Mouse (Mus musculus) brown adipose tissue, adult 24 weeks (tissue): ENCODE measurements around the gene Syne1. TPM values are rescaled to one million over a fixed set of nuclear protein-coding genes. Genes with fewer than 3 reads are reported as not detected.

Source experiments
- H3K27ac ChIP-seq: fragments of 200-500 bp; replicated peaks from 2 replicates; pipeline ENCODE4 v1.5.1; 2012; ENCODE audit warnings: low read depth, mild to moderate bottlenecking, low read length
- H3K4me1 ChIP-seq: fragments of 200-500 bp; 2 replicates; pipeline ENCODE4 v1.6.1; 2012; ENCODE audit warnings: low read length, mixed read lengths; ENCODE audit not compliant: control insufficient read depth, insufficient read depth, insufficient read length
- H3K4me3 ChIP-seq: fragments of 200-500 bp; 2 replicates; pipeline ENCODE4 v1.5.1; 2012; ENCODE audit warnings: low read depth, mild to moderate bottlenecking, low read length, moderate library complexity; ENCODE audit not compliant: insufficient read depth
- polyA plus RNA-seq: library from polyadenylated mRNA; stranded (reverse); fragments of >200 nt; gene quantifications from 2 replicates; pipeline ENCODE4 v1.2.4, GENCODE M21; 2012; ENCODE audit not compliant: missing spikeins, insufficient read depth, insufficient read length

The Syne1 gene
- polyA plus RNA-seq, 1 experiment, result 8.1 TPM

GRCm38 (mm10) chr10:5203837-5204236 is 347.4 kb downstream of the Syne1 start:
- Histone ChIP-seq H3K27ac (no peak overlapping the region), H3K4me3 (no peak overlapping the region), H3K4me1 (peaks cover 3% of the 10 kb centered on the region; the same call in 1 of the 2 replicates)

DNA sequence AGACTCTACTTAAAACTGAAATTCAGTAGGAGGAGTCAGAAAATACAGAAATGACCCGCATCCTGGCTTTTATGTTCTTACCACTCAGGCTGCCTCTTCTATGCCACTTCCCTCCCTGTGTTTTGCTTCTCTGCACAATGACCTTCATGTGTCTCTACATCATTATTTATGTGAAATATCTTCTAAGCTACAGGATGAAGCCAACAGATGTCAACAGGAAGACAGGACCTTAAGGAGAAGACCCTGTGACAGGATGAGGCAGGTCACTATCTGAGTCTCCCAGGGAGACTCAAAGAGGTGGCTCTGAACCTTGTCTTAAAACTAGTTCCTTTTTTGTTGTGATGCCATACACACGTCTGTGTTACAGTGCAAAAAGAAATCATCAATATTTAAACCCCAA is 353.9 kb downstream of the Syne1 start:
- Histone ChIP-seq H3K4me1 (no peaks in the 10 kb centered on the region; the same call in 1 of the 2 replicates), H3K27ac (no peak overlapping the region), H3K4me3 (no peak overlapping the region)

DNA sequence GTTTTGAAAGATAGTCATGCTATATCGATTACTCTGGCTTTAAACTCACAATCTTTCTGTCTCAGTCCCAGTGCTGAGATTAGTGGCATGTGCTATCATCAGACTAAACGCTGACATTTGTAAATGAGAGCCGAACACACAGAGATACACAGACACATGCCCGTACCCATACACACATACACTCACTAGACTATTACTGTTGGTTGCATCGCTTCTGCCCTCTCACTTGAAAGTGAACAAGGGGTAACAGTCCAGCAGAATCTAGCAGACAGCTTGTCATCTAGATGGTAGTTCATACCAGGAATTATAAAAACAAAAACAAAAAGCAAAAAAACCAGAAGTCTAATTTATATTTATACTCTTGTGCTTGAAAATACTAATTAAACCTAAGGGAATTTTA is 355.0 kb downstream of the Syne1 start:
- Histone ChIP-seq H3K27ac (no peak overlapping the region), H3K4me1 (no peaks in the 10 kb centered on the region; the same call in 1 of the 2 replicates), H3K4me3 (no peak overlapping the region)

- H3K4me1 ChIP-seq, result no peaks in the 10 kb centered on the region; the same call in 1 of the 2 replicates
- H3K27ac ChIP-seq, result no peak overlapping the region
- H3K4me3 ChIP-seq, result no peak overlapping the region
These were observed 356.0 kb downstream of the Syne1 start for GRCm38 (mm10) chr10:5195288-5195687.

DNA sequence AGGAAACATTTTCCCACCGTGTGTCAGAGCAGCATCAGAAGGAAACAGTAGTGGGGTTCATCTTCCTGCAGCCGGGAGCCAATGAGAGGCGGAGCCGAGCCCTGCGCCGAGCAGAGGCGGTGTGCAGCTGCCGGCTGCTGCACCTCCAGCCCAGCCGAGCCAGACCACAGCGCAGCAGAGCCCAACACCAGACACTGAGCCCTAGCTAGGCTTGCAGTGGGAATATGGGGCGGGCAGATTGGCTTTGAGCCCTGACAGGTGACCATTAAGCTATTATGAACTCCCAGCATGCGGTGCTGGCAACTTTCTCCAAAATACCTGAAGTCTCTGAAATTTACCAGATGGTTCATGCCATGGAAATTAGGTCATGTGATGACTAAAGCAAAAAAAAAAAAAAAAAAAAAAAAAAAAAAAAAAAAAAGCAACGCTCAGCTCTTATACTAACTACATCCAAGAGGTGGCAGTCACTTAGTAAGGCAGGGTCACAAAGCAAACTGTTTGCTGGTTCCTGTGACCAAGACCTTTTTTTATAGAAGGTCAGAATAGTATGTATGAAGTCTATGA is 356.5 kb downstream of the Syne1 start:
- H3K4me3 ChIP-seq, result peak overlapping the region; percentile 59
- H3K27ac ChIP-seq, result peak overlapping the region; percentile 64
- no peaks in the 10 kb centered on the region; the same call in 1 of the 2 replicates for H3K4me1 ChIP-seq

DNA sequence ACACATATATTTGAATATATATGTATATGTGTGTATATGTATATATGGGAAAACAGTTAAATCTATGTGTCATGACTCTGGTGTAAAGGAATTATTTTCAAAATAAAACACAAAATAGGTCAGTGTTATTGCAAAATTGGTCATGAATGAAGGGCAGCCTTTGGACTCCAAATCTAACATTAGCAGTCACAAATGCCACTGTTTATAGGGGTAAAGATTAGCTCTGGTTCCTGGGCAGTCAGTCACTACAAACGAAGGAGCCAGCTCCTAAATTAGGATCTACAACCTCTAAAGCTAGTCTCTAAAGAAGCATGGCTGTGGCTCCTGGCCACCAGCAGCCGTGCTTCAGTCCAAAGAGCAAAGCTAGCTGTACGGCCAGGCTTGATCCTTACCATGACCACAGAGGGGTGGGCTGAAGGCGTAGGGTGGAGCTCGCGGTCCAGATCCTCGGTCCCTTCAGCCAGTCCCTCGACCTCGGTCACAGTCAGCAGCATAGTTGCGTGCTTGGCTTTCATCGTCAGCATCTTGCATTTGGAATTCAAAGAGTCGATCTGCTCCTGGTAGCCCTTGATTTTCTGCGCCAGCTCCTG is 357.1 kb downstream of the Syne1 start:
- H3K4me3 ChIP-seq, result peak overlapping the region; percentile 59
- peak overlapping the region; percentile 64 for H3K27ac ChIP-seq
- no peaks in the 10 kb centered on the region; the same call in 1 of the 2 replicates for H3K4me1 ChIP-seq

DNA sequence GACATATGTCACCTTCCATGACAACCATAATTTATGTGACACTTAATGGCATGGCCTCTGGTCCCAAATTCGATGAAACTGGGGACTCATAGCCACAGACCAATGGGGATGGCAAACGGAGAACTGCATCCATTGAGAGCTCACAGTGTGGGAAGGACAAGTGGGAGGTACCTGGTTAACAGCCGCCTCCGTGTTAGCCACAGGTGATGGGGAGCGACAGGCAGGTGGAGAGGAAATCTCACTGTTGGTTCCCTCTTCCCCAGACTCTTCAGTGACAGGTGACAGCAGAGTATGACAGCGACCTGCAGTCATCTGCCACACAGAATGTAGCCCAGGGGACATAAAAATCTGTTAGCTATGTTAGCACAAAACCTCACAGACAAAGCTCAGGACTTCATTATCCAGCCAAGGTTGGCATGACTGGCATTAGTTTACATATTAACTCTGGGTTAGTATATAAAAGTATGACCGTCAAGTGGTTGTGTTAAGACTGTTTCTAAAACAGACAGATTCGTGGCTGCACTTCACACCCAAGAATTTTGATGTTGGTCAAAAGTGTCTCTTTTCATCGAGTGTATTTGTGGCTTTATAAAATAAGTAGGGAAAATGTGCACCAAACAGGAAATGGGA is 358.3 kb downstream of the Syne1 start:
- Histone ChIP-seq H3K4me1 (no peaks in the 10 kb centered on the region; the same call in 1 of the 2 replicates), H3K27ac (no peak overlapping the region), H3K4me3 (no peak overlapping the region)

- H3K27ac ChIP-seq, result no peak overlapping the region
These were observed 360.5 kb downstream of the Syne1 start for GRCm38 (mm10) chr10:5190756-5191155.

DNA sequence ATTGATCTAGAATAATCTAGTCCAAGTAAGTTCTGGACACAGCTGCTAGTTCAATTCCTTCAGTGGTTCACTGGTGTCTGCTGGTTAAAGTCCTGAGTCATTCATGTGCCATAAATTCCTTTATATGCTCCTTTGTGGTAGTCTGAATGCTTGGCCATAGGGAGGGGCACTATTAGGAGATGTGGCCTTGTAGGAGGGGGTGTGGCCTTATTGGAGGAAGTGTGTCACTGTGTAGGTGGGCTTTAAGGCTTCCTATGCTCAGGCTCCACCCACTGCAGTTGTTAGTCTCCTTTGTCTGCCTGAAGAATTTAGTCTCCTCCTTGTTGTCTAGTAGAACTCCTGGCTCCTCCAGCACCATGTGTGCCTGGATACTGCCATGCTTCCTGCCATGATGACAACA is 362.4 kb downstream of the Syne1 start:
- Histone ChIP-seq H3K4me3 (no peak overlapping the region), H3K27ac (no peak overlapping the region), H3K4me1 (no peaks in the 10 kb centered on the region)

More at GRCm38 (mm10) chr10:5190756-5191155, 360.5 kb downstream of the Syne1 start:
- no peak overlapping the region for H3K4me3 ChIP-seq
- no peaks in the 10 kb centered on the region; the same call in 1 of the 2 replicates for H3K4me1 ChIP-seq

GRCm38 (mm10) chr10:5185156-5186083 is 365.9 kb downstream of the Syne1 start:
- H3K4me3 ChIP-seq, result no peak overlapping the region
- H3K4me1 ChIP-seq, result no peaks in the 10 kb centered on the region
- no peak overlapping the region for H3K27ac ChIP-seq

GRCm38 (mm10) chr10:5181771-5182176 is 369.5 kb downstream of the Syne1 start:
- Histone ChIP-seq H3K4me1 (no peaks in the 10 kb centered on the region; the same call in 1 of the 2 replicates), H3K4me3 (no peak overlapping the region), H3K27ac (no peak overlapping the region)

GRCm38 (mm10) chr10:5179891-5180290 is 371.4 kb downstream of the Syne1 start:
- no peak overlapping the region for H3K27ac ChIP-seq
- H3K4me1 ChIP-seq, result no peaks in the 10 kb centered on the region; the same call in 1 of the 2 replicates
- no peak overlapping the region for H3K4me3 ChIP-seq

DNA sequence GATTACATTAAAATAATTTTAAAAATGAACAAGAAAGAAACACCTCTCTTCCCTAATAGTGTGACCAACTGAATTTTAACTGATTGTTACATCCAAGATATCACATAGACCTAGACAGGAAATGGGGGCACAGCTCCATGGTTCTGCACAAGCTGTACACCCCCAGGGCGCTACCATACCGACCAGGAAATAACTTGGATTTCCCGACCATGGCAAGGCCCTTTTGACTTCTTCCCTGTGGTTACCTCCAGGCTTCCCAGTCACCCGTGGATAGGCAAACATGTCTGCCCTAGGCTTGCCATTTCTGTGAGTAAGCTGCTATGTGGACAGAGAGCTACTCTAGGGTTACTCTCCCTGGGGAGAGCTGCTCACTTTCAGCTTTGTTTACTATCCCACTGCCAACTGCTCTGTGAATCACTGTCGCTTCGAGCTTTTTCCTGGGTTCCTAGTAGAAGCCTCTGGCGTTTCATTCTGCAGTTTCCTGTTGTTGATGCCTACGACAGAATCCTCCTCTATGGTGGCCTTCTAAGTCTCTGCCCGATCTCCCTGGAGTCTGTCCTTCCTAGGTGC is 373.8 kb downstream of the Syne1 start:
- no peaks in the 10 kb centered on the region; the same call in 1 of the 2 replicates for H3K4me1 ChIP-seq

DNA sequence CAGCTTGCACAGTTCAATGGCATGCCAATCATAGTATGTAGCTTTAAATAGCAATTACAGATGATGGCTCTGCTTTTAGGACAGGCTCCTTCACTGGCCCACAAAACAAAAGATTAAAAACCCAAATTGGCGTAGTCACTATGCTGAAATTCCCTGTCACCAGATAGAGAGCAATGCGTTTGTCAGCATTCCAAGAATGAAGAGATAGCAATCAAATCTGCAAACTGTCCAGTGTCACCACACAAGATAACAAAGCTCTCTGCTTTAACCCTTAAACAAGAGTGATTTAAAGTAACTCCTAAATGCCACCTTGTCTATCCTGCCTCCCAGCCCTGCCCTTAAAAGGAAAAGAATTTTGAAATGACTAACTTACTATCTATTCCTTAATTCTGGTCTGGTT is 374.9 kb downstream of the Syne1 start:
- H3K27ac ChIP-seq, result no peak overlapping the region
- no peak overlapping the region for H3K4me3 ChIP-seq
- H3K4me1 ChIP-seq, result no peaks in the 10 kb centered on the region; the same call in 1 of the 2 replicates

More for the DNA sequence above, 373.8 kb downstream of the Syne1 start:
- Histone ChIP-seq H3K27ac (no peak overlapping the region), H3K4me3 (no peak overlapping the region)
